Mouse (Mus musculus): ENCODE measurements around the gene Cobll1.
A peak's percentile ranks its signal among the peaks of the same experiment; 100 is the strongest.
"Not testable (repeated sequence)": the region's sequence is repeated elsewhere in the genome, so short reads cannot be mapped to it uniquely, and the experiment has no call there.

Cobll1 gene

GRCm38 (mm10) chr2:65238964-65239570 is at the start of gene Cobll1:
Gene Cobll1 (minus strand): TSS chr2:65239403.
- DNase-seq, result peak; percentile 71 to 78

GRCm38 (mm10) chr2:65288696-65289095 is 49.5 kb upstream of the Cobll1 start:
- no peak for DNase-seq

DNA sequence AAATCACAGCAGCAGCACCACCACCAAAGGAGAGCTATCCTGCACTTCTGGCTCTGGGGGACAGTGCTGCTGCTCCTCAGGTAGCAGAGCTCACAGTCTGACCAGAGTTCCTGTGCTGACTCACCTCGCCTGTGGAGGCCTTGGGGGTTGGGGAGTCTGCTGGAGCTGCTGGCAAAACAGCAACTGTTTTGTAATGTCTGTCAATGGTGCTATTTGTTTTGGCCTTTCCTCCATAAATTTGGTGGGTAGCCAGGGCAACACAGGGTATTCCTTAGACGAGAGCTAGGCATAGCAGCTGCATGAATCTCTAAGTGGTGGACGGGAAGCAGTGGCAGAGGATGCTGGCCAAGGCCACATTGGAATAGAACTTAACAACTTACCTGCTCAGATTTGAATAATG is 46.2 kb upstream of the Cobll1 start:
- peak; percentile 42 to 53 for DNase-seq

DNA sequence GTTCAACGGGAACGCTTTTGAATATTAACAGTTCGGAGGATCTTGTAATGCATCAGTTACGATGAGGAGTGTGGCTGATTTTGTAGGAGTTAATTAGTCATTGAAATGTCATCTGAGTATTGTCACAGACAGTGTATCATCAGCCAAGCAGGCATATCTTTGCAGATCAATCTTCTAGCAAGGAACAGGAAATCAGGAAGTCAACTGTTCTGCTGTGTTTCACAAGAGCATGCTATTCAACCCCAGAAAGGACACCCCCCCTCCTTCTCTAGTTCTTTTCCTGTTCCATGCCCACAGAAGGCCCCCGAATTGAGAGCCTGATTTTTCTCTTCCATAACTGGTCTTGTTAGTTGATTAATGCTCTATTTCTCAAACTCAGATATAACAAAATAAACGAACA is 43.8 kb upstream of the Cobll1 start:
- DNase-seq, result no peak

DNA sequence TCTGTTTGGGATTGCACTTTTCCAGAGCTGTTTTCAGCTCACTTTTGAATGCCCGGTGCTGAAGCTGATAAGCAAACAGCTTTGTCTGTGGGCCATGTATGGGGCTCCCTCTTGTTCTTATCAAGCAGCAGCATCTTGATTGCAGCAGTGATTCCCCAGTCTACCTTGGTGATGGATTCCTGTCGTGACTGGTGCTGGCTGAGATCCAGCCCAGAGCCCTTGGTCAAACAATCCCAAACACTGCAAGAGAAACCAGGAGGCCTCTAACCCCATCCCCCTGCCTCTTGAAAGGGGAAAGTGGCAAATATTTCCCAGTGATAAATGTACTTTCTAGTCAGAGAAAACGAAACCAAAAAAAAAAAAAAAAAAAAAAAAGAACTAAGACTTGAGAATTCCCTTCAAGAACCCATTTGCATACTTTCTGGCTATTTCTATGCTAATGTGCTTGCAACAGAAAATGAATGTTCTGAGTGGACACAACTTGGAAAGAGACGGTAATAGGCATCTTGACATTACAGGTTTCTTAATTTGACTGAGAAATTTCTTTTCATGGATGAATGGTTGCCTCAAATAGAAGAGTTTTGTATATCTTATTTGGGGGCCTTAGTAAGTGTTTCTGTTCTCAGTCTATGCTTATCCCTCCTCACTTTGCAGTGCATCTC is 40.0 kb upstream of the Cobll1 start:
- peak; percentile 19 to 42 for DNase-seq

DNA sequence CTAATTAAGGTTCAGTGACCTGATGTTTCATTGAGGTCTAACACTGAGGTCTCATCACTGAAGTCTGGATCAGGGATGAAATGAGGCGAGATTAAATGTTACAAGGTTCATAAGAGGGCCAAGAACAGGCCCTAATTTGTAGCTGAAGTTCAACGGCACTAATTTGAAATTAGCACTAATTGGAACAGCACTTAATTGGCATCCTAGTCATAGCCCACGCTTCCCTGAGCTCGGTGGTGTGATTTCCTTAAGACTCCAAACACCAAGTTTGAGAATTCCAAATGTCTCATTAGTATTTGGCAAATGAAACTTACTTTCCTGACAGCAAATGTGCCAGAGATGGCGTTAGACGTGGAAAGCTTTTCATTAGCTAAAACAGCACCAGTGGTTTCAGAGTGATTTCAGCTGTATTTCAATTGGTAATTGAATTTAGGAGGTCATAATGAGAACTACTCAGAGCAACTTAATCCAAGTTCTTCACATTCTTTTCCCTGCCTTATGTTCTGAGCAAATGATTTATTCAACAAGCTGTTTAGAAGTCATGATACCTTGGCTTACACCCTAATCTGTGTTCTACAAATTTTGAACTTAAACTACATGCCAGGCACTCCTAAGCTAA is 36.3 kb upstream of the Cobll1 start:
- peak in 1 of 2 experiments; percentile 31 for DNase-seq

DNA sequence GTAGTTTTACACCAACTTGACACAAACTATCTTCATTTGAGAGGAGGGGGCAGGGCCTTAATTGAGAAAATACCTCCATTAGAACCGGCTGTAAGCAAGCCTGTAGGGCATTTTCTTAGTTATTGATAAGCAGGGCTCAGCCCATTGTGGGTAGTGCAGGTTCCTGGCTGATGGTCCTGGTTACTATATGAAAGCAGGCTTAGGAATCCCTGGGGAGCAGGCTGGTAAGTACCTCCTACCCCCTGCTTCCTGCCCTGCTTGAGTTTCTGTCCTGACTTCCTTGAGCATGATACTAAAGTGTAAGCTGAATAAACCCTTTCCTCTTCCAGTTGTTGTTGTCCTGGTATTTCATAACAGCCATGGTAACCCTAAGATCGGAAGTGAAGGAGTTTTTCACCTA is 34.7 kb upstream of the Cobll1 start:
- DNase-seq, result no peak

- no peak for DNase-seq
Observed at GRCm38 (mm10) chr2:65268731-65269130, 29.5 kb upstream of the Cobll1 start.

DNA sequence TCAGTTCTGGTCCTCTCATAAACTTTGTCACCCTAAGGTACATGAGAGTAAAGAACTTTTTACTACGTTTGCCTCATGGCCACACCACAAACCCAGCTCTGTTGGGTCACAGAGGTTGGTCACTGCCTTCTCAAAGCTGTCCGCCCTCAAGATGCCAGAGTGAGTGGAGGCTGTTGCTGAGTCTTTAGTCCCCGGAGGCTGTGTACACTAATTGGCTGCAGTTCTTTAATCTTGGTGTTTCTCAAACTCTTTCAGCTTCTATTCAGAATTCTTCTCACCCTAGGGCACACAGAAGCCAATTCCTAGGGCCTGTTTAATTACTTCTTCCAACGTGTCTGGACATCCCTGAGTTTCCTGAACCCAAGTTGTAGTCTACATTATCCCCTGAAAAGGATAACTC is 28.6 kb upstream of the Cobll1 start:
- DNase-seq, result no peak

GRCm38 (mm10) chr2:65266576-65267299 is 27.5 kb upstream of the Cobll1 start:
- no peak for DNase-seq

GRCm38 (mm10) chr2:65262251-65262650 is 23.0 kb upstream of the Cobll1 start:
- DNase-seq, result peak; percentile 29 to 30

GRCm38 (mm10) chr2:65260828-65261227 is 21.6 kb upstream of the Cobll1 start:
- not testable (repeated sequence) for DNase-seq

GRCm38 (mm10) chr2:65260400-65260799 is 21.2 kb upstream of the Cobll1 start:
- peak in 1 of 2 experiments; percentile 33 for DNase-seq

DNA sequence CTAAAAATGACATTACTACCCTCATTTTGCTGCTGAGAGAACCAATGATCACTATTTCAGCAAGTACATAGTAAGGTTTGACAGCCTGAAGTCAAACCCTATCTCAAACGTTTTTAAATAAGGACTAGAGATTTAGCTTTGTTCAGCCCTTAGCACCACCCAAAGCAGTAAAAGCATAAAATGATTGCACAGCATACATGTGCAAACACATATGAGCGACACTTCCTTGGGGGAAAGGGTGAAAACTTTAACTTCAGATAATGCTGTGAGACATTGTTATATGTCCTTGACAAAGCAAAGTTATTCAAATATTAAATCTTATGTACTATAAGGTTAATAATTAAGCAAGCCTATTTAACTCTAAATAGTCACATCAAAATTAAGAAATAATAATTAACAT is 18.2 kb upstream of the Cobll1 start:
- no peak for DNase-seq

DNA sequence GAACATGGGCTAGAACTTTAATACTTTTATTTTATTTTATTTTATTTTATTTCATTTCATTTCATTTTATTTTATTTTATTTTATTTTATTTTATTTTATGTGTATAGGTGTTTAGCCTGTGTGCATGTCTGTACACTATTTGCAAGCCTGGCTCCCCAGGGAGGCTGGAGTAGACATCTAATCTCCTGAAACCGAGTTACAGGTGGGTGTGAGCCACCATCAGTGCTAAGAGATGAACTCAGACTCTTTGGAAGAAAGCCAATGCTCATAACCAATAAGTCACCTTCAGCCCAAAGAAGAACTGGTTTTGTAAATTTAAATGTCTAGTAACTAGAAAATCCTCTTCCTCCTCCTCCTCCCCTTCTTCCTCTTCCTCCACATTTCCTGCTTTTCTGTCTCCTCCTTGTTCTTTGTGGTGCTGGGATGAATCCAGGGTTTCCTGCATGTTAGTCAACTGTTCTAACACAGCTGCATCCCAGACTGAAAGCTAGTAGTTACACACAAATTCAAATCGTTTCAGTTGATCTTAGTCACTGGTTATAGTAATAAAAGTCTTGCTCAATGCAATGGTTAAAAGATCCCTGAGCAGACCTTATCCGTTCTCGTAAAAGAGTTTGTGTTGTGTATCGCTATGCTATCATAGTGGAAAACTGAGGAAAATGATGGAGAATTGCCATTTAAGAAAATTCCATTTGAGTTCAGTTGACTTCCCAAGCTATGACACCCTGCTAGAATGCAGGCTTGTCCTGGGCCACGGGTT is 17.5 kb upstream of the Cobll1 start:
- no peak for DNase-seq

GRCm38 (mm10) chr2:65250589-65251104 is 11.4 kb upstream of the Cobll1 start:
- peak; percentile 39 to 69 for DNase-seq

GRCm38 (mm10) chr2:65249575-65249974 is 10.4 kb upstream of the Cobll1 start:
- no peak for DNase-seq

DNA sequence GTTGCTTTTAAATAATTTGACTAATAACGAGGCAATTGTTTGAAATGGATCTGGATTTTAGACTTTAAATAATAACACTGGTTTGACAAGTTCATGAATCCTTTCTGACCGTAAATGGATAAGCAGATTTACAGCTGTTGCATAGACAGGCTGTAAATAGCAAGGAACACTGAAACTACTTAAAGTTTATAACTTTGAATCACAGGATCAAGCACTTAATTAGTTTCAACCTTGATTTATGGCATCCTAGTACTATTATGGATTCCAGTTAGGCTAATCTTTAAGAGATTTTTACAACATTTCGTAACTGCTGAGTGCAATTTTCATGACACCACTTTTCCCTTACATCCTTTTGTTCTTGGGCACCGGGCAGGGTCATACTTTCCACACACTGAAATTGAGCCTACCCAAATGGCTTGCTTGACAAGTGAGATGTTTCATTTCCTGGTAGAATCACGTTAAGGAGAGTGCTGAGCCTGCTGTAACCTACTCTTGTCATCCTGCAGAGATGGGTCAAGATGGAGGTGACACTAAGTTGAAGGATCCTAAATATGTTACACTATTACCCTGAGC is 1.1 kb upstream of the Cobll1 start:
- no peak for DNase-seq

GRCm38 (mm10) chr2:65238171-65238963 is 836 bp downstream of the Cobll1 start:
- DNase-seq, result peak; percentile 94

- DNase-seq, result peak; percentile 87 to 91
Observed at GRCm38 (mm10) chr2:65237610-65238170, 1.5 kb downstream of the Cobll1 start.

- no peak for DNase-seq
Observed at GRCm38 (mm10) chr2:65237116-65237515, 2.1 kb downstream of the Cobll1 start.

All from kidney, postnatal 36 days (tissue).